Mouse (Mus musculus): ENCODE results near the gene Ten1. TPM values are rescaled to one million over a fixed set of nuclear protein-coding genes. Genes with fewer than 3 reads are reported as not detected.
A peak's percentile ranks its signal among the peaks of the same experiment; 100 is the strongest.

The Ten1 gene
- polyA plus RNA-seq, 1 experiment from 2014 or later = 82.0 TPM

DNA sequence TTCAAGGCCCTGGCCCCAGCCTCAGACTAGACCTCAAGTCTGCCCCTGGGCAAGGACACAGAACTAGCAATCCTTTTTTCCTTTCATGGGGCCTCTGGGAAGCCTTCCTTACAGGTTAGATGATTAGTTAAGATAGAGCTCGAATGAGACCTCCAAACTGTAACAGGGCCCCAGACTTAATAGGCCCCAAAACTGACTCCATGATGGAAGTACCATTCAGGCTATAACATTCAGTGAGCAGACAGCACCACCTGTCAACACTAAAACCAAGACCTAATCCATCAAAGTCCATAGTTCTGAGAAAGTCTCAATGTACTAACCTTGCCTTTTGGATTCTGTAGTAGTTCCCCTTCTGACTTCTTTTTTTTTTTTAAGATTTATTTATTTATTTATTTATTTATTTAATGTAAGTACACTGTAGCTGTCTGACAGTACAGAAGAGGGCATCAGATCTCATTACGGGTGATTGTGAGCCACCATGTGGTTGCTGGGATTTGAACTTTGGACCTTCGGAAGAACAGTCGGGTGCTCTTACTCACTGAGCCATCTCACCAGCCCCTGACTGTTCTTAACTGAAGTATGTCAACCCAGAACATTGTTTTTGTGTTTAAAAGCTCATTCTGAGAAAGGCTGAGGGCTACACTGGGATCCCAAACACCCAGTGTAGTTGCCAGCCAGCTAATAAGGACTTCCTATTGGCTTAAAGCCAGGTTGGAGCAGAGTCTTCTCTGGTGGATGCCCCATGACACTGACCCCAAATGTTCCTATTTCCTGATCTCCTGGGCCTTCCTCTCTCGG is 28.5 kb upstream of the Ten1 start:
- Histone ChIP-seq H3K4me2 (ENCODE audit: low read length) (no peak overlapping the region), H3K27ac (ENCODE audit: low read length) (no peak overlapping the region), H3K36me3 (ENCODE audit: control insufficient read depth, insufficient read depth, low read length) (peaks cover 24% of the 10 kb centered on the region), H3K27me3 (ENCODE audit: control insufficient read depth, insufficient read depth, low read depth, low read length) (no peaks in the 10 kb centered on the region), H3K9me3 (replicated peaks; ENCODE audit: control insufficient read depth, low read length, poor library complexity, severe bottlenecking) (no peaks in the 10 kb centered on the region), H3K9ac (ENCODE audit: low read depth, low read length) (no peak overlapping the region), H3K4me3 (ENCODE audit: low read depth, low read length) (no peak overlapping the region), H3K4me1 (ENCODE audit: control insufficient read depth, insufficient read depth, low read length) (peaks cover 17% of the 10 kb centered on the region)
- WGBS = 88% methylated on average over 5 of the region's 5 CpGs
- no peak for ATAC-seq

- peaks cover 32% of the 10 kb centered on the region for H3K36me3 ChIP-seq (ENCODE audit: control insufficient read depth, insufficient read depth, low read length)
- WGBS = 79% methylated on average over 2 of the region's 2 CpGs
- no peak for ATAC-seq
These were observed 26.7 kb upstream of the Ten1 start for GRCm38 (mm10) chr11:116171959-116172358.

DNA sequence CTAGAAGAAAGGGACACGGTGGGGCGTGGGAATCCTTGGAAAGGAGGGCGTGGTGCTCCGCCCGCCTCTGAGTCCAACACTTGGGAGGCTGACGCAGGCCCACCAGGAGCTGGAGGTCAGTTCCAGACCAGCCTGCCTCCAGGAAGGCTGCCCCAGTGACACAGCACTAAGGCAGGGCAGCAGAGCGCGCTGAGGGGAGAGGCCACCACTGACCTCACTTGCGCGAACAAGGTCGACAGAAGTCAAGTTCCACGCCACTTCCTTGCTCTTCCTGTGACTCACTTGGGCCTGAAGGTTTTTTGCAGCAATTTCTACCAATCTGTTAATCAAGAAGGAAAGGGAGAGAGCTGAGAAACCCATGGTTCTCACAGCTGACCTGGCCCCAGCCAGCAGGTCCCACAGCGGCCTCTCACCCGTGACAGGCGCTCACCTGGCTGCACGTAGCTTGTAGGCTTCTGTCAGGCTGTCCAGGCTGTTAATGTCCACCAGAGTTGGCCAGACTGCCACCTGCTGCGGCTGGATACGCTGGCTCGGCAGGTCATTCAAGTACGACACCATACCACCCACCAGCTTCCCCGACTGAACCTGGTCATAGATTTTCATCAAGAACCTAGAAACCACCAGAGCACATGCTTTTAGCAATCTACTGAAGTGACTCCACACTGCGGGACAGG is 23.7 kb upstream of the Ten1 start:
- H3K36me3 ChIP-seq (ENCODE audit: control insufficient read depth, insufficient read depth, low read length) = peaks cover 50% of the 10 kb centered on the region

More at GRCm38 (mm10) chr11:116171959-116172358, 26.7 kb upstream of the Ten1 start:
- Histone ChIP-seq H3K4me2 (ENCODE audit: low read length) (no peak overlapping the region), H3K9me3 (replicated peaks; ENCODE audit: control insufficient read depth, low read length, poor library complexity, severe bottlenecking) (no peaks in the 10 kb centered on the region), H3K27me3 (ENCODE audit: control insufficient read depth, insufficient read depth, low read depth, low read length) (no peaks in the 10 kb centered on the region), H3K27ac (ENCODE audit: low read length) (no peak overlapping the region), H3K9ac (ENCODE audit: low read depth, low read length) (no peak overlapping the region), H3K4me1 (ENCODE audit: control insufficient read depth, insufficient read depth, low read length) (peaks cover 4% of the 10 kb centered on the region), H3K4me3 (ENCODE audit: low read depth, low read length) (no peak overlapping the region)

GRCm38 (mm10) chr11:116176010-116176409 is 22.6 kb upstream of the Ten1 start:
- no peak overlapping the region for H3K4me3 ChIP-seq (ENCODE audit: low read depth, low read length)
- no peak for ATAC-seq
- 82% methylated on average over 7 of the region's 7 CpGs for WGBS
- H3K27ac ChIP-seq (ENCODE audit: low read length) = no peak overlapping the region
- no peaks in the 10 kb centered on the region for H3K4me1 ChIP-seq (ENCODE audit: control insufficient read depth, insufficient read depth, low read length)
- peaks cover 59% of the 10 kb centered on the region for H3K36me3 ChIP-seq (ENCODE audit: control insufficient read depth, insufficient read depth, low read length)
- H3K9me3 ChIP-seq (replicated peaks; ENCODE audit: control insufficient read depth, low read length, poor library complexity, severe bottlenecking) = no peaks in the 10 kb centered on the region
- H3K27me3 ChIP-seq (ENCODE audit: control insufficient read depth, insufficient read depth, low read depth, low read length) = no peaks in the 10 kb centered on the region
- no peak overlapping the region for H3K9ac ChIP-seq (ENCODE audit: low read depth, low read length)
- no peak overlapping the region for H3K4me2 ChIP-seq (ENCODE audit: low read length)

More for the DNA sequence above, 23.7 kb upstream of the Ten1 start:
- Histone ChIP-seq H3K4me2 (ENCODE audit: low read length) (no peak overlapping the region), H3K9me3 (replicated peaks; ENCODE audit: control insufficient read depth, low read length, poor library complexity, severe bottlenecking) (no peaks in the 10 kb centered on the region), H3K4me1 (ENCODE audit: control insufficient read depth, insufficient read depth, low read length) (no peaks in the 10 kb centered on the region), H3K4me3 (ENCODE audit: low read depth, low read length) (no peak overlapping the region), H3K27me3 (ENCODE audit: control insufficient read depth, insufficient read depth, low read depth, low read length) (no peaks in the 10 kb centered on the region), H3K9ac (ENCODE audit: low read depth, low read length) (no peak overlapping the region), H3K27ac (ENCODE audit: low read length) (no peak overlapping the region)
- WGBS = 93% methylated on average over 22 of the region's 22 CpGs
- no peak for ATAC-seq

- Histone ChIP-seq H3K9ac (ENCODE audit: low read depth, low read length) (no peak overlapping the region), H3K4me2 (ENCODE audit: low read length) (no peak overlapping the region), H3K4me3 (ENCODE audit: low read depth, low read length) (no peak overlapping the region), H3K4me1 (ENCODE audit: control insufficient read depth, insufficient read depth, low read length) (no peaks in the 10 kb centered on the region), H3K27ac (ENCODE audit: low read length) (no peak overlapping the region), H3K9me3 (replicated peaks; ENCODE audit: control insufficient read depth, low read length, poor library complexity, severe bottlenecking) (no peaks in the 10 kb centered on the region), H3K27me3 (ENCODE audit: control insufficient read depth, insufficient read depth, low read depth, low read length) (no peaks in the 10 kb centered on the region), H3K36me3 (ENCODE audit: control insufficient read depth, insufficient read depth, low read length) (peaks cover 55% of the 10 kb centered on the region)
- WGBS = 92% methylated on average over 20 of the region's 20 CpGs
- ATAC-seq = no peak
These were observed 20.1 kb upstream of the Ten1 start for GRCm38 (mm10) chr11:116178411-116179121.

DNA sequence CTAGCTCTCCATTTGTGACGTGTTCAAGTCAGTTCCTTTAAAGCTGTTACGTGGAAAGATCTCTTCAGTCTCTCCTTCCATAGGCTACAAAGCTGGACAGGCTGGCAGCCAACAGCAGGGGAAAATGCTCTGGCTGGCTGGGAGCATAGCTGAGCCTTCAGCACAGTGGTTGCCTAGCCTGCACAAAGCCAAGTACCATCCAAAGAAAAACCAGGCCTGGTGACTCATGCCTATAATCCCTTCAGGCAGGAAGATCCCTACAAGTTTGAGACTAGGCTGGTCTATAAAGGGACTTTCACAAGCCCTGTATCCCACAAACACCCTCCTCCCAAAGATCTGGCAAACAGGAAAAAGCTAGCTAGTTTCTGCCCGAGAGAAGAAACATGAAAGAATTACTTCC is 12.8 kb upstream of the Ten1 start:
- Histone ChIP-seq H3K27ac (ENCODE audit: low read length) (no peak overlapping the region), H3K27me3 (ENCODE audit: control insufficient read depth, insufficient read depth, low read depth, low read length) (no peaks in the 10 kb centered on the region), H3K4me3 (ENCODE audit: low read depth, low read length) (no peak overlapping the region), H3K9ac (ENCODE audit: low read depth, low read length) (no peak overlapping the region), H3K9me3 (replicated peaks; ENCODE audit: control insufficient read depth, low read length, poor library complexity, severe bottlenecking) (no peaks in the 10 kb centered on the region), H3K4me2 (ENCODE audit: low read length) (no peak overlapping the region), H3K36me3 (ENCODE audit: control insufficient read depth, insufficient read depth, low read length) (peaks cover 21% of the 10 kb centered on the region), H3K4me1 (ENCODE audit: control insufficient read depth, insufficient read depth, low read length) (peaks cover 4% of the 10 kb centered on the region; the same call in 1 of the 2 replicates)
- ATAC-seq = 0 out of 2 replicates have a peak, but pooled peaks have one; percentile 51
- WGBS = 80% methylated on average over 3 of the region's 3 CpGs

DNA sequence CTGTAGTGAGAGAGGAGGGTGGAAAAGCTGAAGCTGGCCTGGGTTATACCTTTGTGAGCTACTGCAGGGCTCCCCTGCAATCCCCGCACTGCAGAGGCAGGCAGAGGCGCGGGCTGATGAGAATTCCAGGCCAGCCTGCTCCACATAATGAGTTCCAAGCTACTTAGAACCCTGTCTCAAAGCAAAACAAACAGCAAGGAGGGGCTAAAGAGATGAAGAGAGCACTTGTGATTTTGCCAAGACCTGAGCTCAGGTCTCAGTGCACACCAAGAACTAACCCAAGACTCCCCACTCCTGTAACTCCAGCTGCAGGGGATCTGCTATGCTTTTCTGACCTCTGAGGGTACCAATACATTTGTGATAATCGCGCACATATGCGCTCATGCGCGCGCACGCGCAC is 12.3 kb upstream of the Ten1 start:
- no peaks in the 10 kb centered on the region for H3K27me3 ChIP-seq (ENCODE audit: control insufficient read depth, insufficient read depth, low read depth, low read length)
- peaks cover 24% of the 10 kb centered on the region for H3K36me3 ChIP-seq (ENCODE audit: control insufficient read depth, insufficient read depth, low read length)
- WGBS = 85% methylated on average over 11 of the region's 11 CpGs
- no peak overlapping the region for H3K4me3 ChIP-seq (ENCODE audit: low read depth, low read length)
- no peaks in the 10 kb centered on the region for H3K9me3 ChIP-seq (replicated peaks; ENCODE audit: control insufficient read depth, low read length, poor library complexity, severe bottlenecking)
- peaks cover 4% of the 10 kb centered on the region; the same call in 1 of the 2 replicates for H3K4me1 ChIP-seq (ENCODE audit: control insufficient read depth, insufficient read depth, low read length)
- H3K9ac ChIP-seq (ENCODE audit: low read depth, low read length) = no peak overlapping the region
- peak overlapping the region; percentile 19; the same call in 1 of the 2 replicates for H3K27ac ChIP-seq (ENCODE audit: low read length)
- H3K4me2 ChIP-seq (ENCODE audit: low read length) = no peak overlapping the region
- ATAC-seq = no peak

- ATAC-seq = no peak
- H3K36me3 ChIP-seq (ENCODE audit: control insufficient read depth, insufficient read depth, low read length) = peaks cover 18% of the 10 kb centered on the region
- H3K9me3 ChIP-seq (replicated peaks; ENCODE audit: control insufficient read depth, low read length, poor library complexity, severe bottlenecking) = no peaks in the 10 kb centered on the region
- H3K27me3 ChIP-seq (ENCODE audit: control insufficient read depth, insufficient read depth, low read depth, low read length) = no peaks in the 10 kb centered on the region
- WGBS = 21% methylated on average over 11 of the region's 11 CpGs
- H3K27ac ChIP-seq (ENCODE audit: low read length) = peak overlapping the region; percentile 69
- no peak overlapping the region for H3K4me2 ChIP-seq (ENCODE audit: low read length)
- no peak overlapping the region for H3K4me3 ChIP-seq (ENCODE audit: low read depth, low read length)
- no peak overlapping the region for H3K9ac ChIP-seq (ENCODE audit: low read depth, low read length)
- peaks cover 4% of the 10 kb centered on the region; the same call in 1 of the 2 replicates for H3K4me1 ChIP-seq (ENCODE audit: control insufficient read depth, insufficient read depth, low read length)
These were observed 11.3 kb upstream of the Ten1 start for GRCm38 (mm10) chr11:116187226-116187930.

All from midbrain, embryonic 16.5 days (tissue).